Mouse (Mus musculus) heart, adult 8-10 months (tissue): ENCODE measurements around the gene Efcab6. TPM values are rescaled to one million over a fixed set of nuclear protein-coding genes. Genes with fewer than 3 reads are reported as not detected.

ENCODE experiments used
- DNase-seq: peaks from one replicate; pipeline ENCODE4 v3.0.0; 2022; ENCODE audit warnings: low spot score
- total RNA-seq, 4 experiments: library from RNA; stranded (reverse); gene quantifications; 2 replicates each; pipeline ENCODE4 v1.2.4; 2022

Gene Efcab6
- total RNA-seq, 4 experiments from 2014 or later, result not detected

GRCm38 (mm10) chr15:83879845-83880244, 185.3 kb downstream of the Efcab6 start:
- DNase-seq, result no peak

- DNase-seq, result no peak
Measured at GRCm38 (mm10) chr15:83877898-83878297, 187.3 kb downstream of the Efcab6 start.

GRCm38 (mm10) chr15:83877155-83877866, 187.9 kb downstream of the Efcab6 start:
- DNase-seq, result no peak

GRCm38 (mm10) chr15:83870936-83871335, 194.2 kb downstream of the Efcab6 start:
- no peak for DNase-seq

- no peak for DNase-seq
Measured at GRCm38 (mm10) chr15:83865626-83866025, 199.6 kb downstream of the Efcab6 start.

GRCm38 (mm10) chr15:83857129-83857528, 208.1 kb downstream of the Efcab6 start:
- DNase-seq, result peak; percentile 41

GRCm38 (mm10) chr15:83853400-83853811, 211.8 kb downstream of the Efcab6 start:
- no peak for DNase-seq

GRCm38 (mm10) chr15:83848193-83848592, 217.0 kb downstream of the Efcab6 start:
- DNase-seq, result peak; percentile 4

- no peak for DNase-seq
Measured at GRCm38 (mm10) chr15:83847512-83847911, 217.7 kb downstream of the Efcab6 start.

GRCm38 (mm10) chr15:83846592-83846991, 218.6 kb downstream of the Efcab6 start:
- DNase-seq, result no peak

- DNase-seq, result no peak
Measured at GRCm38 (mm10) chr15:83845734-83846133, 219.4 kb downstream of the Efcab6 start.

GRCm38 (mm10) chr15:83842915-83843789, 222.0 kb downstream of the Efcab6 start:
- DNase-seq, result no peak

GRCm38 (mm10) chr15:83842419-83842818, 222.8 kb downstream of the Efcab6 start:
- DNase-seq, result no peak

- DNase-seq, result no peak
Measured at GRCm38 (mm10) chr15:83840950-83841719, 224.0 kb downstream of the Efcab6 start.

GRCm38 (mm10) chr15:83832265-83832664, 232.9 kb downstream of the Efcab6 start:
- no peak for DNase-seq

- no peak for DNase-seq
Measured at GRCm38 (mm10) chr15:83829226-83829625, 236.0 kb downstream of the Efcab6 start.

- DNase-seq, result no peak
Measured at GRCm38 (mm10) chr15:83828011-83828410, 237.2 kb downstream of the Efcab6 start.

Other genes starting within 250 kb of the Efcab6 start
- under 1 TPM in 3 of 4 experiments, not detected in 1; 0.09 to 0.20 (median 0.11) TPM for gene Sult4a1, start 40.4 kb upstream of the Efcab6 start, total RNA-seq
- gene Pnpla5, start 57.8 kb upstream of the Efcab6 start, total RNA-seq, result not detected
- 1 to 10 TPM in 1 of 4 experiments, under 1 TPM in 3; 0.34 to 2.4 (median 0.57) TPM for gene Pnpla3, start 102.5 kb upstream of the Efcab6 start, total RNA-seq
- gene Samm50, start 126.9 kb upstream of the Efcab6 start, total RNA-seq, result 100 to 1,000 TPM; 257 to 301 (median 279) TPM
- gene Parvb, start 166.7 kb upstream of the Efcab6 start, total RNA-seq, result 100 to 1,000 TPM in 2 of 4 experiments, 10 to 100 TPM in 2; 78.8 to 113 (median 105) TPM